Mouse (Mus musculus) frontal cortex, postnatal 14 days (tissue): ENCODE results near the gene Sec24a.

Source experiments
- DNase-seq, 2 experiments: peaks; one replicate each; pipeline ENCODE4 v3.0.0; 2022; ENCODE audit warnings: low spot score in 2 of 2

Sec24a gene

DNA sequence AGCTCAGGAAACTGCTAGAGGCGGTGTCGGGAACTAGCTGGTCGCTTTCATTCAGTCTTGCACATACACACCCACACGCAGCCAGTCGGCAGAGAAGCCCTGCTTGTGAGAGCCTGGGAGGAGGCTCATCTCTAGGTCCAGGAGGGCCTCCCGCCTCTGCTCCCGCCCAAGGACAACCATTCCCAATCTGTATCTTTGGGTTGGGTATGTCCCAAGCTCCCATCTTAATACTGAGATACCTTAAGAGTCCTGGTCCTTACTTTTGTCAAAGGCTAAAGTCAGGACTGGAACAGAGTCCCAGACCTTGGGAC lies 113.6 kb downstream of the Sec24a start:
- DNase-seq: no peak

DNA sequence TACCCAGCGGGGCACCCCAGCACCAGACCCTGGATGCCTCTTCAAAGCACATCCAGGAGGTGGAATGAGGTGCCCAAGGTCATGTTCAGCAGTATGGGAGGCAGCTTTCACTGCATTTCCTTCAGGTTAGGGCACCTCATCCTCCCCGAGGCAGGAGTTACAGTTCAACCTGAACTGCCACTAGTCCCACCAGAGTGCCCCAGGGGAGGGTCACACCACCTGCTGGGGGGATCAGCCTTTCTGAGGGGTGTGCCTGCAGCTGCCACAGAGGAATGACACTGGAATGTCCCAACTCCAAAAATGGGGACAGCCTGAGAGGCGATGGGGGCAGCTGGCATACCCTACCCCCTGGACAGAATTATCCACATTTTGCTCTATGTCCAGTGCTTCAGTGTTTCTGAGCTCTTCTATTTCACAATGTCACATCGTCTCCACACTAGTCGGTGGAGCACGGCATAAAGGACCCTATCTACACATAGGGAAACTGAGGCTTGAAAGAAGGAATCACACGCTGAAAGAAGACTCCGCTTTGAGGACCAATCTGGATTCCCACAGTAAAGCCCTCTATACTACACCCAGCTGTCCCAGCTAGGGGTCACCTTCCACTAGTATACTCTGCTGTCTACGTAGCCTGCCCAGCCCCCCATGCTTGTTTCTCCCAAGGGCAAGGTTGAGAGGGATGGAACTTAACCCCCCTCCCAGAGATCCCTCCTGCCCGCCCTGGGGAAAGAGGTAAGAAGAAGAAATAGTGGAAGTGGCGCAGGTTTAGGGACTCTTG lies 114.1 kb downstream of the Sec24a start:
- no peak for DNase-seq

DNA sequence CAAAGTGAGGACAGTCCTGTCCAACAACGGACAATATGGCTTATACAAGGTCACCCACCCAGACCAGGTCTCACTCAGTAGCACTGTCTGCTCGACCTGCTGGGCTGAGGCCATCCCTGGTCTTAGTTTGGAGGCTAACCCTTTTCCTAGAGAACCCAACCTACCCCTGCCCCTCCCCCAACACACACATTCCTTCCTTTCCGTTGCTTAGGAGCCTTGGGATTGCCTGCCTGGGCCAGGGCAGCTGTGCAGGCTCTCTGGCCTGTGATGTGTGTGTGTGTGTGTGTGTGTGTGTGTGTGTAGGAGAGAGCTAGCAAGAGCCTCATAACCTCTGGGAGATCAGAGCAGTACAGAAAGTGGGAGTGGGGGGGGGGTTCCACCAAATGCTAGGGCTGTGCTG lies 114.9 kb downstream of the Sec24a start:
- no peak for DNase-seq

DNA sequence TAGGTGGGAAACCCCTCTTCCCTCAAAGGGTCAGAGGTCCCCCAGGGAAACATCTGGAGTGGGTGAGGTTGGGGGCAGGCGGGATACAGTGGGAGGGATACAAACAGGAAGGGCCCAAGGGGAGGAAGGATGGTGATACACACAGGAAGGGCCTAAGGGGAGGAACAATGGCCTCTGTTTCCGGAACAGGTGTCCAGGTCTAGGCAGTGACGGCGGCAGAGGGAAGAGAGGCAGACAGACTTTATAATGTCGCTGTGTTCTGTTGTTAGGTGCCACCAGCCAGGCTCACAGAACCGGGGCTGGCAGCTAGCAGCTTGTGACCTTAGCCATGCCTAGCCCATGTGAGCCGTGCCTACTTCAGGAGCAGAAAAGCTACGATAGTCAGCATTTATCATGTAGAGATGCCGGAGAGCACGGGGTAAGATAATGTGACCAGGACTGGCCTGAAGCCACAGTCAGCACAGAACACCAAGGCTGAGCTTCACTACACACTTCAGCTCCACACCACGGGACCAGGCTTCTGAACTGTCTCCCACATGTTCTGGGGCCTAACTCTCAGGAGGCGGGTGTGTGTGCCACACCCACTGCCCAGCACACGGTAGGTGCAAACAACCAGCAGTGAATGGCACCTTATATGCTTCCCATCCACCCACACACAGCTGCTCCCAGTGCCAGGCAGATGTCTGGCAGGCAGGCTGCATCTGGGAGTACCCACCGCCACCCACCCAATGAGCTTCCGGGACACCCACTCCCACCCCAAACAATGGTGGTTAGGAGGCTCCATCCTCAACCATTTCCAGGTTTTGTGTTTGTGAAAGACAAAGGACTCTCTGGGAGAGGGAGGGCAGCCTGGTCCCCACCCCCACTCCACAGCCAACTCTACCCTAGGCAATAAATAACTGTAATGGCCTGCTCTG lies 116.4 kb downstream of the Sec24a start:
- DNase-seq: no peak

DNA sequence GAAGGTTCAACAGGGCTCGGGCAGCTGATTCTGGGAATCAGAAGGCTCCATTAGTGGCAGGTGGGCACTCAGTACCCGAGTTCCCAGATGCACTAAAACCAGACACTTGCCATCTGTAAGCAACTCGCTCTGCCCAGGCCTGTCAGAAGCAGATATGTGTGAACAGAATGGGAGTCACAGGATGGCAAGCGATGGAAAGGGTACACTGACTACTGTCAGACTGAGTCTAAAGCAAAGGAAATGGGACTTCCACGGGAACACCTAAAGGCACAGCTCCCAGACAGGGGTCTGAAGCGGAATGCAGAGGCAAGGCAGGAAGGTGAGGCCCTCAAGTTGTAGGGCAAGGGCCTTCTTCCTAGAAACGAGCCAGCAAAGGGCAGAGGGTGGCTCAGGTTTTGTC lies 117.2 kb downstream of the Sec24a start:
- DNase-seq: no peak

DNA sequence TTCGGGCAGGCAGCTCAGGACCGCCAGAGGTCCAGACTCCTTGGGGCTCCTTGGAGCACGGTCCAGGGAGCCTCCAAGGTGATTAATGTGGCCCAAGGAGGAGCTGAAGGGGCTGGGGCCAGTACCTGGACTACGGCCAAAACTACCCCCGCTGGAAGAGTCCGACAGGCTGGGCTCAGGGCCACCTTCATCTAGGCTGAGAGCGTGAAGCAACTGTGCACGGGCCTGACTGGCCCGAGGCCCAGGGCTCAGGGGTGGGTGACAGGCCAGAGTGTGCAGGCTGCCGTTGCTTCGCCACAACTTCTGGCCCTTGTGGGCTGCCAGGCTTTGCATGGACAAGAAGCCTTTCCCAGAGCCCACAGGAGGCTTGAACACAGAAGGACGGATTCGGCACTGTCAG lies 118.1 kb downstream of the Sec24a start:
- DNase-seq: no peak

DNA sequence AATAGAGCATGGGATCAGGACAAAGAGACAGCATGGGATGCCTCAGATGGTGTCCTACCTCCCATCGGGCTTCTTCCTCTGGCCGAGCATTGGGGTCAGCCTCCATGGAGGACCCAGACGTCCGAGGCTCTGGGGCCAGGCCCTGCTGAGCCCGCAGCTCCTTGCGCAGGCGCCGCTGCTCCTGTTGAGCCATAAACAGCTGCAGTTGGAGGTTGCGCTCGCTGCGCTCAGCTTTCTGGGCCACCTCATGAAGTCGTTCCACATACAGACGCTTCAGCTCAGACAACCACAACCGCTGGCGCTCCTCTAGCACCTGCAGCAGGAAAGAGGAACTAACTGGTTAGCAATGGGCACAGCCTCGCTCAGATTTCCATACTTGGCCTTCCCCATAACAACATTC lies 119.2 kb downstream of the Sec24a start:
- DNase-seq: no peak

DNA sequence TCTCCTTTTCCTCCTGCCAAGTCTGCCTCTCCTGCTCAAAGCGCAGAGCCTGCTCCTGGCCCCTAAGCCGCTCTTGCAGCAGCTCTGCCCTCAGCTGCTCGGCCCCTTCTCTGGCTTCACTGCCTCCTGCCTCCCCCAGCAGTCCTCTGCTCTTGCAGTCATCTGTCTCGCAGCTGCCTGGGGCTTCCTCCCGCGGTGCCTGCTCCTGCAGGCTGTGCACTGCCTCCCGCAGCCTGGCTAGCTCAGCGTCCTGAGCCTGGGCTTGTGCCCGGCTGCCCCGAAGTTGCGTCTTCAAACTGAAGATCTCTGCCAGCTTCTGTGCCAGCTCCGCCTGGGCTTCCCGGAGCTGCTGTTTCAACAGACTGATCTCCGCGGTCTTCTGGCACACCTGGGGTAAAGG lies 119.7 kb downstream of the Sec24a start:
- no peak for DNase-seq

DNA sequence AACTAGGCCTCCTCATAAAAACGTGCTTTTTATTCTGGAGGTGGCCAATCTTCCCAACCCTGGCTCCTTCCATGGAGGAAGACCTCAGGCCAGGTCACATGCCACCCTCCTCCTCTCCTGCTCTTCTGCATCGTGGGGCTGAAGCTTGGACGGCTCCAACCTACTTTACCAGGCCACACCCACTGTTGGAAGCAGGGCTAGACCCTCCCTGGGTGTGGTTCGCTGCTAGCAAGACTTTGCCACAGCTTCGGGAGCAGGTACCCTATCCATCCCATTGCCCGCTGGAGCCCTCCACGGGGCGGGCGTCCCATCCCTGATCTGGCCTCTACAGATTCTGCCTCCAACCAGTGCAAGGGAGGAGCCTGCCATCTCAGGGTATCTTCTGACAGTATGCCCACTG lies 120.2 kb downstream of the Sec24a start:
- no peak for DNase-seq
